Mouse (Mus musculus) liver, adult (tissue): Measurements from ENCODE around the gene Ddx43.
"Not testable (repeated sequence)": the region's sequence is repeated elsewhere in the genome, so short reads cannot be mapped to it uniquely, and the experiment has no call there.

Experiments
- GATA4 ChIP-seq: IDR thresholded peaks from 2 replicates; pipeline ENCODE4 v1.6.1; 2014; ENCODE audit warnings: mild to moderate bottlenecking, low read length; ENCODE audit not compliant: insufficient replicate concordance

Gene Ddx43

GRCm38 (mm10) chr9:78395630-78396351, at the start of gene Ddx43:
TSS of gene Ddx43 (plus strand) at chr9:78395777.
- TF ChIP-seq GATA4, result no peak

- TF ChIP-seq GATA4, result no peak
Measured at GRCm38 (mm10) chr9:78347004-78347403, 48.6 kb upstream of the Ddx43 start.

GRCm38 (mm10) chr9:78351504-78352220, 43.9 kb upstream of the Ddx43 start:
- TF ChIP-seq GATA4, result no peak

GRCm38 (mm10) chr9:78354665-78355578, 40.7 kb upstream of the Ddx43 start:
- no peak for TF ChIP-seq GATA4

GRCm38 (mm10) chr9:78355611-78356010, 40.0 kb upstream of the Ddx43 start, which contains the start of gene Gsta2:
TSS of gene Gsta2 (minus strand) at chr9:78355788.
- no peak for TF ChIP-seq GATA4

GRCm38 (mm10) chr9:78358053-78358452, 37.5 kb upstream of the Ddx43 start:
- no peak for TF ChIP-seq GATA4

- TF ChIP-seq GATA4, result no peak
Measured at GRCm38 (mm10) chr9:78359750-78360483, 35.7 kb upstream of the Ddx43 start.

GRCm38 (mm10) chr9:78360484-78360872, 35.1 kb upstream of the Ddx43 start:
- TF ChIP-seq GATA4, result no peak

GRCm38 (mm10) chr9:78363374-78363773, 32.2 kb upstream of the Ddx43 start:
- no peak for TF ChIP-seq GATA4

GRCm38 (mm10) chr9:78364701-78365100, 30.9 kb upstream of the Ddx43 start:
- no peak for TF ChIP-seq GATA4

- no peak for TF ChIP-seq GATA4
Measured at GRCm38 (mm10) chr9:78365850-78366544, 29.6 kb upstream of the Ddx43 start.

GRCm38 (mm10) chr9:78367959-78368358, 27.6 kb upstream of the Ddx43 start, which contains the start of gene Dppa5a:
TSS of gene Dppa5a (minus strand) at chr9:78368177.
- TF ChIP-seq GATA4, result not testable (repeated sequence)

GRCm38 (mm10) chr9:78368671-78369293, 26.8 kb upstream of the Ddx43 start:
- TF ChIP-seq GATA4, result no peak

GRCm38 (mm10) chr9:78369349-78369748, 26.2 kb upstream of the Ddx43 start:
- no peak for TF ChIP-seq GATA4
